Mouse (Mus musculus): Measurements from ENCODE around the gene Rftn1. TPM values are rescaled to one million over a fixed set of nuclear protein-coding genes. Genes with fewer than 3 reads are reported as not detected.

Gene Rftn1
- polyA plus RNA-seq, 1 experiment from 2014 or later = 7.6 TPM

DNA sequence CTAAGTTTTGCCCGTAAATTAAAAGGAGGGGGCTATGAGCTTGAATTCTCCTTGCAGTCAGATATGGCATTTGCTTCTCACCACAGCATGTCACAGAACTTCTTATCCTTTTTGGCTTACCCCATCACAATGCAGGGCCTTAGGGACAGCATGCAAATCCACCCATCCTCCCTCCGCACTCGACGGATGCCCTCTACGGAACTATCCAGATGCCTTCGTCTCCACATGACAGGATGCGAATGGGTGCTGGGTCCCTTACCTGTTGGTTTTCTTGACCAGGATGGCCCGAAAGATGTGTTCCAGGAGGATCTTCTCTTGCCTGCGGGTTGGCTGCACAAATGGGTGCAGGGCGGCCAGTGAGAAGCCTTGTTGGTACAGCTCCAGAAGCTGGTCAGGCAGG is 83.7 kb downstream of the Rftn1 start:
- no peak for DNase-seq (ENCODE audit: low spot score)
- peaks cover 3% of the 10 kb centered on the region; the same call in 1 of the 2 replicates for H3K9me3 ChIP-seq
- H3K36me3 ChIP-seq = no peaks in the 10 kb centered on the region
- 94% methylated on average over 10 of the region's 10 CpGs for WGBS
- no peaks in the 10 kb centered on the region for H3K27me3 ChIP-seq (ENCODE audit: insufficient read depth, poor library complexity, severe bottlenecking)
- no peaks in the 10 kb centered on the region for H3K4me1 ChIP-seq (replicated peaks)
- H3K4me3 ChIP-seq = no peak overlapping the region
- no peak overlapping the region for H3K27ac ChIP-seq

GRCm38 (mm10) chr17:50104131-50104530 is 86.3 kb downstream of the Rftn1 start:
- no peak for DNase-seq (ENCODE audit: low spot score)
- peaks cover 3% of the 10 kb centered on the region; the same call in 1 of the 2 replicates for H3K9me3 ChIP-seq
- 95% methylated on average over 3 of the region's 3 CpGs for WGBS
- no peaks in the 10 kb centered on the region for H3K36me3 ChIP-seq
- peaks cover 5% of the 10 kb centered on the region; the same call in 1 of the 2 replicates for H3K4me1 ChIP-seq (replicated peaks)
- H3K27ac ChIP-seq = no peak overlapping the region
- H3K27me3 ChIP-seq (ENCODE audit: insufficient read depth, poor library complexity, severe bottlenecking) = no peaks in the 10 kb centered on the region
- H3K4me3 ChIP-seq = no peak overlapping the region

DNA sequence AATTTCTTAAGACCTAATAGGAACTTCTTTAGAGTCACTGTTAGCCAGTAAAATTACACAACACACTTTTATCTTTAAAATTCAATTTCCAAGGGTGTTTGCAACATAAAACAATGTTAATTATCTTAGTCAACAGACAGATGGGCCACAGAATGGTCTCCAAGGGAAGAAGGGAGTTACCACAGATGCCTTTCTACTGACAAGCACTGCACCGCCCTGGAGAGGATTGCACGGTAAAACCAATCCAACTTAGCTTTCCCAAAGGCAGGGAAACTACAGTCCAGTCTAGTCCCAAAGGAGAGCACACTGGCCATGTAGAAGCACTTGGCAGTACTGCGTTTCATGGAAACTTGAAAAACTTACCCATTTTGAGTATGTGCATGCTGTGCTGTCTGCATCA is 89.1 kb downstream of the Rftn1 start:
- Histone ChIP-seq H3K4me1 (replicated peaks) (peaks cover 5% of the 10 kb centered on the region; the same call in 1 of the 2 replicates), H3K36me3 (no peaks in the 10 kb centered on the region), H3K4me3 (no peak overlapping the region), H3K27me3 (ENCODE audit: insufficient read depth, poor library complexity, severe bottlenecking) (no peaks in the 10 kb centered on the region), H3K9me3 (peaks cover 3% of the 10 kb centered on the region; the same call in 1 of the 2 replicates), H3K27ac (no peak overlapping the region)
- DNase-seq (ENCODE audit: low spot score) = no peak
- WGBS = 91% methylated on average over 3 of the region's 3 CpGs

- H3K4me3 ChIP-seq = no peak overlapping the region
- no peaks in the 10 kb centered on the region for H3K27me3 ChIP-seq (ENCODE audit: insufficient read depth, poor library complexity, severe bottlenecking)
- H3K9me3 ChIP-seq = peaks cover 2% of the 10 kb centered on the region; the same call in 1 of the 2 replicates
- 75% methylated on average over 12 of the region's 12 CpGs for WGBS
- peaks cover 5% of the 10 kb centered on the region; the same call in 1 of the 2 replicates for H3K4me1 ChIP-seq (replicated peaks)
- no peak overlapping the region for H3K27ac ChIP-seq
- no peaks in the 10 kb centered on the region for H3K36me3 ChIP-seq
- no peak for DNase-seq (ENCODE audit: low spot score)
These were observed 90.4 kb downstream of the Rftn1 start for GRCm38 (mm10) chr17:50100070-50100469.

- 75% methylated on average over 8 of the region's 8 CpGs for WGBS
- no peaks in the 10 kb centered on the region for H3K27me3 ChIP-seq (ENCODE audit: insufficient read depth, poor library complexity, severe bottlenecking)
- no peak overlapping the region for H3K4me3 ChIP-seq
- DNase-seq (ENCODE audit: low spot score) = no peak
- no peak overlapping the region for H3K27ac ChIP-seq
- no peaks in the 10 kb centered on the region for H3K9me3 ChIP-seq
- peaks cover 5% of the 10 kb centered on the region; the same call in 1 of the 2 replicates for H3K4me1 ChIP-seq (replicated peaks)
- no peaks in the 10 kb centered on the region for H3K36me3 ChIP-seq
These were observed 91.1 kb downstream of the Rftn1 start for GRCm38 (mm10) chr17:50099378-50099777.

GRCm38 (mm10) chr17:50098297-50098696 is 92.2 kb downstream of the Rftn1 start:
- WGBS = 91% methylated on average over 6 of the region's 6 CpGs
- no peaks in the 10 kb centered on the region for H3K36me3 ChIP-seq

GRCm38 (mm10) chr17:50097831-50098230 is 92.6 kb downstream of the Rftn1 start:
- WGBS = 89% methylated on average over 5 of the region's 5 CpGs
- H3K4me3 ChIP-seq = no peak overlapping the region
- H3K27me3 ChIP-seq (ENCODE audit: insufficient read depth, poor library complexity, severe bottlenecking) = no peaks in the 10 kb centered on the region
- peaks cover 5% of the 10 kb centered on the region; the same call in 1 of the 2 replicates for H3K4me1 ChIP-seq (replicated peaks)
- no peak overlapping the region for H3K27ac ChIP-seq
- DNase-seq (ENCODE audit: low spot score) = no peak
- no peaks in the 10 kb centered on the region for H3K9me3 ChIP-seq
- no peaks in the 10 kb centered on the region for H3K36me3 ChIP-seq

More at GRCm38 (mm10) chr17:50098297-50098696, 92.2 kb downstream of the Rftn1 start:
- Histone ChIP-seq H3K4me3 (no peak overlapping the region), H3K27me3 (ENCODE audit: insufficient read depth, poor library complexity, severe bottlenecking) (no peaks in the 10 kb centered on the region), H3K4me1 (replicated peaks) (peaks cover 5% of the 10 kb centered on the region; the same call in 1 of the 2 replicates), H3K9me3 (no peaks in the 10 kb centered on the region), H3K27ac (no peak overlapping the region)
- no peak for DNase-seq (ENCODE audit: low spot score)

DNA sequence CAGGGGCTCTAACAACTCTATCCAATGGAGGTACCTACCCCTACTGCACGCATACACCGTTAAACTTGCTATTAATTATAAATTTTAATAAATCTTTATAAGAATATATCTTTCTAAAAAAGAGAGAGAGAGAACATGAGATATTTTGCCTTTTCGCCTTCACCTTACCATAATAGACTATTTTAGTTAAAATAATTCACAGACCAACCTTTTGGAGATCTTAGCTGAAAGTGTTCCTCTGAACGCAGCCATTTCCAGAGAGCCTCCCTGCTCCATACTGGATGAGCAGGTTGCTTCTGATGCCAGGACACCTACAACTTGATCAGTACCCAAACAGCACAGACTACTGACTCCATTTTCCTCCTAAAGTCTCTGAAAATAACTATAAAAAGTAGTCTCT is 94.2 kb downstream of the Rftn1 start:
- H3K4me3 ChIP-seq = no peak overlapping the region
- H3K9me3 ChIP-seq = no peaks in the 10 kb centered on the region
- DNase-seq (ENCODE audit: low spot score) = no peak
- no peak overlapping the region for H3K27ac ChIP-seq
- no peaks in the 10 kb centered on the region for H3K36me3 ChIP-seq
- 94% methylated on average over 4 of the region's 4 CpGs for WGBS
- no peaks in the 10 kb centered on the region for H3K27me3 ChIP-seq (ENCODE audit: insufficient read depth, poor library complexity, severe bottlenecking)
- H3K4me1 ChIP-seq (replicated peaks) = peaks cover 5% of the 10 kb centered on the region; the same call in 1 of the 2 replicates

DNA sequence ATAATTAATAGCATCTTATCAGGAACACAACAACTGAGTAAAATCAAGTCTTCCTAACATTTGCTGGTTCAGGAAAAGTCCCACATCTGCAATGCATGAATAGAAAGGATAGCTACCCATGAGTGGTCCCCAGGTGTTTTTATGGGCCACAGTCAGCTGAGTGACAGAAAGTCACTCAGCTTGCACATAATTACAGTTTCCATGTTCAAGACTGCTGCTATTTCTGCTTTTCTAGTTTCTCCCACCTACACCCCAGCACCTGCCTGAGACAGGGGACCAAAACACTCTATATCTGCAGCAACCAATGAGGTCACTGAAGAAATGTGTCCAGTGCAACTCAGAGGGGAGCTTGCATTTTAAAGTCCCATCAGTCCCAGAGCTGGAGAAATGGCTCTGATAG is 95.9 kb downstream of the Rftn1 start:
- Histone ChIP-seq H3K27ac (no peak overlapping the region), H3K4me3 (no peak overlapping the region), H3K9me3 (no peaks in the 10 kb centered on the region), H3K27me3 (ENCODE audit: insufficient read depth, poor library complexity, severe bottlenecking) (no peaks in the 10 kb centered on the region), H3K36me3 (no peaks in the 10 kb centered on the region), H3K4me1 (replicated peaks) (no peaks in the 10 kb centered on the region)
- no peak for DNase-seq (ENCODE audit: low spot score)

DNA sequence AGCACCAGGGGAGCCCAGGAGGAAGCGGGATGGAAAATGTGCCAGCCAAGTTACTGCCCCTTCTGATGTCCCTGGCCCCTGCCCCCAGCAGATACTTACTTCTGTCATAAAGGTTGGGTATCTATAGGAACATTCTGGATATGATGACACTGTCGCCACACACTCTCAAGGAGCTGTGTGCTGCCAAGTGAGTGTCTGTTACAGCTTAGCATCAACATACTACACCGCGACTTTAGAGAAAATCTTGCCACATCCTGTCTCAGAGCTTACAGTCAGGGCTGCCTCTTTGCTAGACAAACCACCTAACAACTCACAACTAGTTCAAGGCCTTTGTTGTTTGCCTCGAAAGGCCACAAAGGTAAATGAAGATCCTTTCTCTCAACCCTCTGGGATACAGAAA is 96.4 kb downstream of the Rftn1 start:
- Histone ChIP-seq H3K4me3 (no peak overlapping the region), H3K4me1 (replicated peaks) (no peaks in the 10 kb centered on the region), H3K27ac (no peak overlapping the region), H3K36me3 (no peaks in the 10 kb centered on the region), H3K27me3 (ENCODE audit: insufficient read depth, poor library complexity, severe bottlenecking) (no peaks in the 10 kb centered on the region), H3K9me3 (no peaks in the 10 kb centered on the region)
- WGBS = 86% methylated on average over 5 of the region's 5 CpGs
- DNase-seq (ENCODE audit: low spot score) = no peak

DNA sequence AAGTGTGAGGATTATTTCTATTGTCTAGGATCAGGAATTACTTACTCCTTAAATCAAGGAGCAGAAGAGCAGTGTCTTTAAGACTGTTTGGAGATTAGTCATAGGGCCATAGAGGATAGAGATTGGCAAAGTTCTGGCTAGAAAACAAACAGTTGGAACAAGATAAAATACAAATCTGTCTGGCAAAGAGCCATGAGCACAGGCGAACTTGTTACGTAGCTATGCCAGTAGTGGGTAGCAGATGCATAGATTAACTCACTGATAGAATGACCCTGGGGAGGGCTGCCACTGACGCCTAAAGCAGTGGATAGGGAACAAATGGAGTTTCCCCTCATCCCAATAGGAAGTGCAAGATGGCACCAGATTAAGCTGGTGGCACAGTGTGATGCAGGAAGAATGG is 97.1 kb downstream of the Rftn1 start:
- H3K27me3 ChIP-seq (ENCODE audit: insufficient read depth, poor library complexity, severe bottlenecking) = no peaks in the 10 kb centered on the region
- H3K27ac ChIP-seq = no peak overlapping the region
- no peak for DNase-seq (ENCODE audit: low spot score)
- H3K36me3 ChIP-seq = no peaks in the 10 kb centered on the region
- no peak overlapping the region for H3K4me3 ChIP-seq
- 78% methylated on average over 3 of the region's 3 CpGs for WGBS
- no peaks in the 10 kb centered on the region for H3K9me3 ChIP-seq
- no peaks in the 10 kb centered on the region for H3K4me1 ChIP-seq (replicated peaks)

DNA sequence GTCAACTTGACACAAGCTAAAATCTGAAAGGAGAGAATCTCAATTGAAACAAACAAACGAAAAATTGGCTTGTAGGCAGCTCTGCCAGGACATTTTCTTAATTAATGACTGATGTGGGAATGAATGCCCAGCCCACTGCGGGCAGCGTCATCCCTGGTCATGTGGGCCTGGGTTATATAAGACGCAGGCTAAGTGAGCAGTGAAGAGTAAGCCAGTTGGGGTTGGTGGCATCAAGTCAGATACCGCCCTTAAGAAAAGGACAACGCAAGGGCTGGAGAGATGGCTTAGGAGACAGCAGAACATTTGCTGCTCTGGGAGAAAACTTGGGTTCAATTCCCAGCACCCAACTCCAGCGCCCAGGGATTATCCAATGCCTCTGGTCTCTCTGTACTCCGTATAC is 97.6 kb downstream of the Rftn1 start:
- no peak overlapping the region for H3K27ac ChIP-seq
- no peak for DNase-seq (ENCODE audit: low spot score)
- no peaks in the 10 kb centered on the region for H3K27me3 ChIP-seq (ENCODE audit: insufficient read depth, poor library complexity, severe bottlenecking)
- H3K9me3 ChIP-seq = no peaks in the 10 kb centered on the region
- WGBS = 90% methylated on average over 8 of the region's 8 CpGs
- H3K4me3 ChIP-seq = no peak overlapping the region
- no peaks in the 10 kb centered on the region for H3K4me1 ChIP-seq (replicated peaks)
- no peaks in the 10 kb centered on the region for H3K36me3 ChIP-seq

DNA sequence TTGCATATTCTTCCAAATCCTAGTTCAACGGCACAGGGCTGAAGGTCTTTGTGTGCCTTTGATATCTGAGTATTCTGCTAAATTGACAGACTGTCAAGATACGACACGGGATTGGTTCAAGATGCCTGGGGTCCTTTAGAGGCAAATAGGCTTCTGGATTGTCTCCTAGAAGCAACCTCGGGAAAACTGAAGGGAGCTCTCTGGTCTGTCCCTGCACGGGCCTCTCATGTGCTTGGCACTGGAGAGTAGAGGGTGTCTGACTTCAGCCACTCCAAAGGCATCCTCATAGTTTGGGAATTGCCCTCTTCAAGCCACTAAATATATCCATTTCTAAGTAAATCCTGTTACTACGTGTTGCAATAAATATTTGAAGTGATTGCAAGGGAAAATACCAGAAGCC is 98.6 kb downstream of the Rftn1 start:
- 73% methylated on average over 6 of the region's 6 CpGs for WGBS
- H3K27me3 ChIP-seq (ENCODE audit: insufficient read depth, poor library complexity, severe bottlenecking) = no peaks in the 10 kb centered on the region
- H3K4me3 ChIP-seq = no peak overlapping the region
- H3K27ac ChIP-seq = no peak overlapping the region
- no peaks in the 10 kb centered on the region for H3K36me3 ChIP-seq
- no peaks in the 10 kb centered on the region for H3K4me1 ChIP-seq (replicated peaks)
- no peak for DNase-seq (ENCODE audit: low spot score)
- H3K9me3 ChIP-seq = no peaks in the 10 kb centered on the region

GRCm38 (mm10) chr17:50089725-50090124 is 100.7 kb downstream of the Rftn1 start:
- no peaks in the 10 kb centered on the region for H3K9me3 ChIP-seq
- WGBS = 81% methylated on average over 8 of the region's 8 CpGs
- H3K27ac ChIP-seq = no peak overlapping the region

More at GRCm38 (mm10) chr17:50089725-50090124, 100.7 kb downstream of the Rftn1 start:
- no peak for DNase-seq (ENCODE audit: low spot score)
- Histone ChIP-seq H3K4me1 (replicated peaks) (no peaks in the 10 kb centered on the region), H3K27me3 (ENCODE audit: insufficient read depth, poor library complexity, severe bottlenecking) (no peaks in the 10 kb centered on the region), H3K36me3 (no peaks in the 10 kb centered on the region), H3K4me3 (no peak overlapping the region)
